Mouse (Mus musculus): ENCODE data around the gene Sec31a.

DNA sequence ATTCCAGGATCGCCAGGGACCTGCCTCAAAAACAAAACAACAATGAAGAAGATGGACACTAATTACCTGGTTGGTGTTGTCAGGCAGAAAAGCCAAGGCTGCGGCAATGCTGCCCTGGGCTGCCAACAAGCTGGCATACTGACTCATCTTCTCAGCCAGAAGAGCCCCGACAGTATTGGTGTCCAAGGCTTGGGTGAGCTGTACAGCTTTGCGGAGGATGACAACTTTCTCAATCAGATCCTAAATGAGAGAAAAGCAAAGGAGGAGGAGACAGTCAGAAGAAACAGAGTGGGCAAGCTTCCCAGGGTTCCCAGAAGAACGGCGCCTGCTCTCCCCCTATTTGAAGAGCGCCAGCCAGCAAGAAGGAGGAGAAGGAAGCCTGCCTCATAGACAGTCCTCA lies 34.9 kb downstream of the Sec31a start:
- TF ChIP-seq CTCF (conservative IDR thresholded peaks at IDR 0.05; ENCODE audit: low read length): no peak
- TF ChIP-seq POU5F1 (IDR thresholded peaks at IDR 0.05; ENCODE audit: borderline replicate concordance, low read length): no peak

Data from E14TG2a.4 (cell line).